Mouse (Mus musculus) skeletal muscle tissue, adult 2 months (tissue): ENCODE data around the gene Lsm12.
A peak's percentile ranks its signal among the peaks of the same experiment; 100 is the strongest.

ENCODE experiments used
- DNase-seq: peaks from one replicate; pipeline ENCODE4 v3.0.0-alpha.2; 2012; ENCODE audit warnings: low read depth, low spot score

Gene Lsm12

GRCm38 (mm10) chr11:102216056-102216885 is 31.2 kb upstream of the Lsm12 start:
- DNase-seq = peak; percentile 95

- no peak for DNase-seq
Measured at GRCm38 (mm10) chr11:102215511-102215910, 30.4 kb upstream of the Lsm12 start.

GRCm38 (mm10) chr11:102214430-102215156 is 29.5 kb upstream of the Lsm12 start:
- DNase-seq = no peak

- DNase-seq = peak; percentile 80
Measured at GRCm38 (mm10) chr11:102211936-102212341, 26.8 kb upstream of the Lsm12 start.

- DNase-seq = no peak
Measured at GRCm38 (mm10) chr11:102211011-102211410, 25.9 kb upstream of the Lsm12 start.

GRCm38 (mm10) chr11:102210185-102210584 is 25.1 kb upstream of the Lsm12 start:
- DNase-seq = no peak

GRCm38 (mm10) chr11:102209742-102210141 is 24.6 kb upstream of the Lsm12 start:
- no peak for DNase-seq

GRCm38 (mm10) chr11:102208846-102209245 is 23.8 kb upstream of the Lsm12 start:
- no peak for DNase-seq

- DNase-seq = no peak
Measured at GRCm38 (mm10) chr11:102207825-102208777, 23.0 kb upstream of the Lsm12 start.

GRCm38 (mm10) chr11:102206481-102206880 is 21.4 kb upstream of the Lsm12 start:
- DNase-seq = no peak

- no peak for DNase-seq
Measured at GRCm38 (mm10) chr11:102201408-102201821, 16.3 kb upstream of the Lsm12 start.

- DNase-seq = no peak
Measured at GRCm38 (mm10) chr11:102199856-102200255, 14.8 kb upstream of the Lsm12 start.

GRCm38 (mm10) chr11:102198245-102198644 is 13.1 kb upstream of the Lsm12 start:
- DNase-seq = no peak

- DNase-seq = no peak
Measured at GRCm38 (mm10) chr11:102196018-102196797, 11.1 kb upstream of the Lsm12 start.

- no peak for DNase-seq
Measured at GRCm38 (mm10) chr11:102193657-102194440, 8.8 kb upstream of the Lsm12 start.

- DNase-seq = no peak
Measured at GRCm38 (mm10) chr11:102190848-102191247, 5.8 kb upstream of the Lsm12 start.

GRCm38 (mm10) chr11:102189461-102190436 is 4.7 kb upstream of the Lsm12 start, which contains the start of gene G6pc3:
Gene G6pc3 (plus strand): TSS chr11:102189620.
- peak; percentile 94 for DNase-seq

GRCm38 (mm10) chr11:102188980-102189379 is 3.9 kb upstream of the Lsm12 start:
- no peak for DNase-seq

GRCm38 (mm10) chr11:102186235-102186634 is 1.1 kb upstream of the Lsm12 start:
- DNase-seq = no peak
